Mouse (Mus musculus) lung, embryonic 14.5 days (tissue): Measurements from ENCODE around the gene Rnase9. TPM values are rescaled to one million over a fixed set of nuclear protein-coding genes. Genes with fewer than 3 reads are reported as not detected.

Experiments used
- ATAC-seq: fragments of 200-750 bp; cut with Nextera tagmentation; 2 replicates; pipeline ENCODE4 v1.8.0; 2017; ENCODE audit warnings: mild to moderate bottlenecking, moderate TSS enrichment, moderate library complexity; ENCODE audit not compliant: insufficient read depth
- DNase-seq: peaks from one replicate; pipeline ENCODE4 v3.0.0-alpha.2; 2015
- H3K27ac ChIP-seq: fragments of 300-500 bp; sonication (generic); 2 replicates; pipeline ENCODE4 v1.5.1; 2014; ENCODE audit warnings: low read depth, mild to moderate bottlenecking, moderate library complexity
- H3K27me3 ChIP-seq: fragments of 300-500 bp; sonication (generic); 2 replicates; pipeline ENCODE4 v1.6.1; 2014; ENCODE audit warnings: low read length, control low read depth; ENCODE audit not compliant: insufficient read depth
- H3K36me3 ChIP-seq: fragments of 300-500 bp; sonication (generic); 2 replicates; pipeline ENCODE4 v1.6.1; 2014; ENCODE audit warnings: control low read depth; ENCODE audit not compliant: insufficient read depth
- H3K4me1 ChIP-seq: fragments of 300-500 bp; sonication (generic); 2 replicates; pipeline ENCODE4 v1.6.1; 2014; ENCODE audit warnings: antibody characterized with exemption, control low read depth; ENCODE audit not compliant: insufficient read depth
- H3K4me2 ChIP-seq: fragments of 300-500 bp; sonication (generic); 2 replicates; pipeline ENCODE4 v1.6.1; 2014; ENCODE audit warnings: mild to moderate bottlenecking
- H3K4me3 ChIP-seq: fragments of 300-500 bp; sonication (generic); 2 replicates; pipeline ENCODE4 v1.5.1; 2014; ENCODE audit warnings: low read depth, low read length
- H3K9ac ChIP-seq: fragments of 300-500 bp; sonication (generic); 2 replicates; pipeline ENCODE4 v1.6.1; 2014
- H3K9me3 ChIP-seq: fragments of 300-500 bp; sonication (generic); 2 replicates; pipeline ENCODE4 v1.6.1; 2016; ENCODE audit warnings: low read depth, low read length, control low read depth
- CTCF ChIP-seq: IDR thresholded peaks from 2 replicates; pipeline ENCODE4 v1.5.1; 2016; ENCODE audit warnings: antibody characterized with exemption, low read depth
- WGBS: fragments of 180-500 bp; shearing (Covaris S2); extraction: QIAGEN DNeasy Blood & Tissue Kit; methylation state at CpG from one replicate; pipeline ENCODE4 v1.1.7; 2014; 5-methylcytosine and 5-hydroxymethylcytosine counted together
- polyA plus RNA-seq: library from polyadenylated mRNA; unstranded; fragments of >200 nt; fragmentation: Nextera tagmentation; extraction: Ambion mirVana; gene quantifications from 2 replicates; pipeline ENCODE4 v1.2.1, GENCODE M21; 2014

Gene Rnase9
- polyA plus RNA-seq, 1 experiment from 2014 or later = not detected

- Histone ChIP-seq H3K9ac (no peak overlapping the region), H3K4me1 (0 out of 2 replicates have a peak, but pooled peaks cover 10% of the 10 kb centered on the region), H3K27me3 (no peaks in the 10 kb centered on the region), H3K36me3 (no peaks in the 10 kb centered on the region), H3K9me3 (no peaks in the 10 kb centered on the region), H3K4me2 (no peak overlapping the region), H3K27ac (no peak overlapping the region), H3K4me3 (no peak overlapping the region)
- peak; percentile 70 for DNase-seq
- WGBS = 88% methylated on average over 2 of the region's 2 CpGs
- no peak for ATAC-seq
- TF ChIP-seq CTCF = peak; percentile 37
Observed at GRCm38 (mm10) chr14:51069617-51070016, 27.9 kb upstream of the Rnase9 start.

DNA sequence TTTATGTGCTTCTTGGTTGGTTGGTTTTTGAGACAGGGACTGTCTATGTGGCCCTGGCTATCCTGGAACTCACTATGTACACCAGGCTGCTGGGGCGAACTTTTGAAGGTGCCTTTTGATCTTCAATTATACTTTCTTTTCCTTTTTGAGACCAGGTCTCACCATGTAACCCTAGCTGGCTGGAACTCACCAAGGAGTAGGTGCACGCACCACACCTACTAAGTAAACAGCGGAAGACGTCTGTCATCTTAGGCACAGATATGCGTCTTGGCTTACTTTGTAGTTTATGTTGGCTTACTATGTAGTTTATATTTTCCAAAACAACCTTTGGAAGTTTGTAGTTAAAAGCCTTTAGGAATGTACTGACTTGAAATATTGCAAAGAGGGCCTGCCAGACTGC lies 27.3 kb upstream of the Rnase9 start:
- H3K4me2 ChIP-seq = no peak overlapping the region
- TF ChIP-seq CTCF = no peak
- H3K9ac ChIP-seq = no peak overlapping the region
- WGBS = 64% methylated on average over 5 of the region's 5 CpGs
- H3K36me3 ChIP-seq = no peaks in the 10 kb centered on the region
- no peak overlapping the region for H3K27ac ChIP-seq
- ATAC-seq (no peak), DNase-seq (no peak)
- no peak overlapping the region for H3K4me3 ChIP-seq
- H3K4me1 ChIP-seq = 0 out of 2 replicates have a peak, but pooled peaks cover 10% of the 10 kb centered on the region
- H3K9me3 ChIP-seq = no peaks in the 10 kb centered on the region
- H3K27me3 ChIP-seq = no peaks in the 10 kb centered on the region

DNA sequence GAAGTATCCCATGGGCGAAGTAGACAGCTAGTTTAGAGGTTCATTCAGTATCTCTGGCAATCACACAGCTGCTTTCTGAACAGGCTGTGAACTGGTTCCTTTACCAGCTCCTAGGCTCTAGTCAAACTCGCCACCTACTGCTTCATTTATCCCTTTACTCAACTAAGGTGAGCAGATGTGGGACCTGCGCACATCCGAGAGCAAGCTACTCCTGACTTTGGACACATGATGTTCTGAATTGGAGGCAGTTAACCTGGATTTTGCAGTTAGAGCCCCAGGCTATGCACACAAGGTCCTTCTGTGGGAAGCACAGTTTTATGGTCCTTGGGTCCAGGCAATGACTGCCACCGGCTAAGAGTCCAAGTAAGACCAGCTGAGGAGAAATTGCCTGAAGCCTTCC lies 19.1 kb upstream of the Rnase9 start:
- H3K4me1 ChIP-seq = no peaks in the 10 kb centered on the region
- no peak overlapping the region for H3K4me3 ChIP-seq
- no peaks in the 10 kb centered on the region for H3K9me3 ChIP-seq
- H3K27me3 ChIP-seq = no peaks in the 10 kb centered on the region
- no peak overlapping the region for H3K9ac ChIP-seq
- ATAC-seq (no peak), DNase-seq (no peak)
- TF ChIP-seq CTCF = no peak
- WGBS = 92% methylated on average over 5 of the region's 5 CpGs
- H3K27ac ChIP-seq = no peak overlapping the region
- H3K4me2 ChIP-seq = no peak overlapping the region
- no peaks in the 10 kb centered on the region for H3K36me3 ChIP-seq

- Histone ChIP-seq H3K4me2 (no peak within 1 kb of the TSS), H3K4me1 (no peaks in the 10 kb centered on the region), H3K9ac (no peak within 1 kb of the TSS), H3K36me3 (no peaks in the 10 kb centered on the region), H3K4me3 (no peak within 1 kb of the TSS), H3K27ac (no peak within 1 kb of the TSS), H3K27me3 (no peaks in the 10 kb centered on the region), H3K9me3 (no peaks in the 10 kb centered on the region)
- ATAC-seq = no peak
- DNase-seq = no peak
- 38% methylated on average over 9 of the region's 9 CpGs for WGBS
- TF ChIP-seq CTCF = no peak
Observed at GRCm38 (mm10) chr14:51057401-51057831, 15.7 kb upstream of the Rnase9 start, which contains the start of gene Rnase12. TSS of gene Rnase12 (minus strand) at chr14:51057661.

GRCm38 (mm10) chr14:51054243-51055237 lies 12.9 kb upstream of the Rnase9 start:
- ATAC-seq = no peak
- Histone ChIP-seq H3K27me3 (no peaks in the 10 kb centered on the region), H3K9ac (no peak overlapping the region), H3K4me1 (no peaks in the 10 kb centered on the region), H3K9me3 (no peaks in the 10 kb centered on the region), H3K36me3 (no peaks in the 10 kb centered on the region), H3K4me3 (no peak overlapping the region), H3K4me2 (no peak overlapping the region), H3K27ac (no peak overlapping the region)
- DNase-seq = no peak
- 70% methylated on average over 13 of the region's 13 CpGs for WGBS
- no peak for TF ChIP-seq CTCF

GRCm38 (mm10) chr14:51053176-51053575 lies 11.5 kb upstream of the Rnase9 start:
- Histone ChIP-seq H3K9me3 (no peaks in the 10 kb centered on the region), H3K9ac (no peak overlapping the region), H3K36me3 (no peaks in the 10 kb centered on the region), H3K4me2 (no peak overlapping the region), H3K4me1 (no peaks in the 10 kb centered on the region), H3K27ac (no peak overlapping the region), H3K4me3 (no peak overlapping the region), H3K27me3 (no peaks in the 10 kb centered on the region)
- DNase-seq = no peak
- TF ChIP-seq CTCF = no peak
- WGBS = 66% methylated on average over 5 of the region's 5 CpGs
- no peak for ATAC-seq

- ATAC-seq = no peak
Observed at GRCm38 (mm10) chr14:51051941-51052340, 10.3 kb upstream of the Rnase9 start.

More at GRCm38 (mm10) chr14:51051941-51052340, 10.3 kb upstream of the Rnase9 start:
- no peak overlapping the region for H3K4me3 ChIP-seq
- H3K9me3 ChIP-seq = no peaks in the 10 kb centered on the region
- H3K4me2 ChIP-seq = no peak overlapping the region
- no peaks in the 10 kb centered on the region for H3K27me3 ChIP-seq
- 46% methylated on average over 5 of the region's 5 CpGs for WGBS
- no peak overlapping the region for H3K9ac ChIP-seq
- no peaks in the 10 kb centered on the region for H3K36me3 ChIP-seq
- no peak for TF ChIP-seq CTCF
- peak; percentile 45 for DNase-seq
- no peak overlapping the region for H3K27ac ChIP-seq
- no peaks in the 10 kb centered on the region for H3K4me1 ChIP-seq
